Mouse (Mus musculus): ENCODE measurements around the gene Rrp1b.
"Not testable (repeated sequence)": the region's sequence is repeated elsewhere in the genome, so short reads cannot be mapped to it uniquely, and the experiment has no call there.

Rrp1b gene

DNA sequence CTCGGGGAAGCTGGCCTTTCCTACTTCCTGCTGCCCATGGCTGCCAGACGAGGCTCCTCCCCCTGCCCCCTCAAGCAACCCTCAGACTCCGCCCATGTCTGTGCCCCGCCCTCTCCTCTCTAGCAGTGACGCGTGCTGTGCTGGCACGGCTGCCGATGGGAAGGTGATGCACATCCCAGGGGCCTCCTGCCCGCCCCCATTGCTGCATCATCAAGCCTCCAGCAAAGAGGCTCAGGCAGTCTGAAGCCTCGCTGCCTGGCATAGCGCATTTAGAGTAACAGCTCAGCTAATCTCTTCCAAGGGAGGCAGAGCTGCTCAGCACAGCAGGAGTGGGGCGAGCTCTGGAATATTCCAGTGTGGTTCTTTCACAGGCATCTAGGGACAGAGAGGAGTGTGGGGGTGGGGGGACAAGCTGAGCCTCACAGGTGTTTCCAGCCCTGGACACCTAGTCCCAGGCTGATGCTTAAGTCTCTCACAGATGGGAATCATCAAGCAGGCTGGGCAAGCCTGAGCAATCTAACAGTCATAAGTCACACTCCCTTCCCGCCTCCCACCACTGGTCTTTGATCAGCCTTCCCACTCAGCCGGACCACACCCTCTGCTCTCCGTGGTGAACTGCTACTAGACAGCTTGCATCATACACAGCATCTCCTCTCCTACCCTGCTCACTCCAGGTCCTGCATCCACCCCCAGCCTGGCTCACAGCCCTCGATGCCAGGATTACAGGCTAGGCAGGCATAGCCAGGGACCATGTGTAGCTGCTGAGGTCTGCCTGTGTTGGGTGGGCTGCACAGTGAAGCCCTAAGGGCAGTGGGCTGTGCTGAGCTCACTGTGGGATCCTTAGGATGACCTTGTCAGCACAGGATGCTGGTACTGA lies 55.7 kb downstream of the Rrp1b start:
- DNase-seq (ENCODE audit: low spot score), result not testable (repeated sequence)

DNA sequence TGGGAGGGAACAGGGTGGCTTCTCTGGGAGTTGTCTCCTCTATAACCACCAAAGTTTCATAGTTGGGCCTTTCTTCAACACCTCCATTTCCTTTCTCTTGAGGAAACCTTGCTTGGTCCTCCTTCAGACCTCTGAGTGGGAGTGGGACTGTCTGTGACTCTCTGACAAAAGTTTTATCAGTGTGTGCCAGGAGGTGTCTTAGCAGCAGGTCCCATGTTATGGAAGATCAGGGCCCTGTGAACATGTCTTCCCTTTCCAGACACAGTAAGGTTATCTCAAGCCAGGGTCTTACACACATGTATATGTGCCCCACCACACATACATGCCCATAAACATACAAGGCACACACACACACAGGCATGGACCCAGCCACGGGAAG lies 56.3 kb downstream of the Rrp1b start:
- DNase-seq (ENCODE audit: low spot score), result no peak

DNA sequence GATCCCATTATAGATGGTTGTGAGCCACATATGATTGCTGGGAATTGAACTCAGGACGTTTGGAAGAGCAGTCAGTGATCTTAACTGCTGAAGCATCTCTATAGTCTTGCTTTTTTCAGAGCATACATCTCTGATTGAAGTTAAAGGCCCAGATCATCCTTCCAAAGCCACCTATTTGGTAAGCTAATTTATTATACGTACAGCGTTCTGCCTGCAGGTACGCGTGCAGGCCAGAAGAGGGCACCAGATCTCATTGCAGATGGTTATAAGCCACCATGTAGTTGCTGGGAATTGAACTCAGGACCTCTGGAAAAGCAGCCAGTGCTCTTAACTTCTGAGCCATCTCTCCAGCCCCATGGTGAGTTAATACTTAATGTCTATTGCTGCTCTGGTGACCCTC lies 57.0 kb downstream of the Rrp1b start:
- DNase-seq (ENCODE audit: low spot score), result no peak

DNA sequence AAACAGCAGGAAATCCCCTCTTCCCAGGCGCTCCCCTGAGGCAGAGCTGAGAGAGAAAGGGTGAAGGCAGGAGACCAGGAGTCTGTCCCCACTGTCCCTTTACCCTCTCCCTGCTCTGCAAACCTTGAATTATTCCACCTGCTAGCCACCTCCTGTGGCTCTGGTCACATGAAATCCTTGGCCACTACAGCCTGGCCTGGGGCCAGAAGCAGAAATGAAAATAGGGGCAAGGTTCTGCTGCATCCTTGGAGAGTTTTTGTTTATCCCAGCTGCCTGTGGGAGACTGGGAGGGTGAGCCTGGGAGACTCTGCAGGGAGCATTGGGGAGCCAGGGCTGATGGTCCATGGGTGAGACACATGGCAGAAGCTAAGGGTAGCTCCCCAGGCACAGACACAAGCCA lies 61.8 kb downstream of the Rrp1b start:
- DNase-seq (ENCODE audit: low spot score), result no peak

DNA sequence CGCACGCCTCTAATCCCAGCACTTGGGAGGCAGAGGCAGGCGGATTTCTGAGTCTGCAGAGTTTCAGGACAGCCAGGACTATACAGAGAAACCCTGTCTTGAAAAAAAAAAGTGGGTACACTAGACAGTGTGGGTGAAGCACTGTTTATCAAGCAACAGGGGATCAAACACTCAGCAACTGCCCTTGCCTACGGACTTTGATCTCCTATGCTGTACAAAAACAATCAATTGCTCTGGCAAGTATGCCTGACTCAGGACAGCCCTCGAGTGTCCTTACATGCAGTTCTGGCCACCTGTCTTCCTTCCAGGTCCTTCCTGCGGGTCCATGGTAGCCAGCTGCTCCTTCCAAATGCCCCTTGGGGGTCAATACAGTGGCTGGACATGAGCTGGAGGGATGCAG lies 63.0 kb downstream of the Rrp1b start:
- not testable (repeated sequence) for DNase-seq (ENCODE audit: low spot score)

DNA sequence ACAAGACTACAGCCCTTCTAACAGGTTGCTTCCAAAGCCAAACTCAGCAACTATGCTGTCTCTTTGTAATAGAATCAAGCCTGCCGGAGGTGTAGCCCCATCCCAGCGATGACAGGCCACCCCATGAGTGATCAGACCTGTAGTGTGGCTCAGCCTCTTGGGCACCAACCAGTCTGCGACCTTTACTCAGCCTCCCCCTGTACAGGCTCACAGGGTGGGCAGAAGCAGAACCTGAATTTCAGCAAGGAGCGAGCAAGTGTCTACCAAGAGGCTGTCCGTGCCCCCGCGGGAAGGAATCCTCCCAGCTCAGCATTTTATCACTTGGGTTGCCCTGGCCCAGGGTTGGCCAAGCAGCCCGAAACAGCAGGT lies 63.7 kb downstream of the Rrp1b start:
- DNase-seq (ENCODE audit: low spot score), result no peak

DNA sequence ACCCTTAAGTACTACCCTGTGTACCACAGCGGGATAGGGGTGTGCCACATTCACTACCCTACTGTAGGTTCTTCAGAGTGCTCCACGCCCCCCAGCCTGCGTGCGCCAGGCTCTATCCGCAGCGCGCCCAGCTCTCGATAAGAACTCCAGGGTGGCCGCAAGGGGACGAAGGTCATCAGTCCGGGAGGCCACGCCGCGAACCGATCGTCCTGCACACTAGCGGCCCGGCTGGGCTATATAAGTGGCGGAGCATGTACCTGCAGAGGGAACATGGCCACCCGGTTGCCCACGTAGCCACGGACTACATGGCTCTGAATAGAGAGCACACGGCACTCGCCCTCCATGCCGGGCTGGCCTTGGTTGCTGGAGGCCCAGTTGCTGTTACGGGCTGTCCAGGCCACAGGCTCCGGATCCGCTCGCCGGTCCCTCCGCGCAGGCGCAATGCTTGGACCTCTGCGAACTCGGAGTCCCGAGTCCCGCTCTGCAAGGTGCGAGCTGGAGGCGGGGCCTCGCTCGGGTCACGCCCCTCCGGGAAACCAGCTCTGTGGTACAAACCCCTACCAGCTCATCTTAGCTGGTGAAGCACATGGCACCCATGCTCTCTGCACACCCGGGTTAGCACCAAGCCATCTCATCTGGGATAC lies 64.2 kb downstream of the Rrp1b start:
- DNase-seq (ENCODE audit: low spot score), result no peak

DNA sequence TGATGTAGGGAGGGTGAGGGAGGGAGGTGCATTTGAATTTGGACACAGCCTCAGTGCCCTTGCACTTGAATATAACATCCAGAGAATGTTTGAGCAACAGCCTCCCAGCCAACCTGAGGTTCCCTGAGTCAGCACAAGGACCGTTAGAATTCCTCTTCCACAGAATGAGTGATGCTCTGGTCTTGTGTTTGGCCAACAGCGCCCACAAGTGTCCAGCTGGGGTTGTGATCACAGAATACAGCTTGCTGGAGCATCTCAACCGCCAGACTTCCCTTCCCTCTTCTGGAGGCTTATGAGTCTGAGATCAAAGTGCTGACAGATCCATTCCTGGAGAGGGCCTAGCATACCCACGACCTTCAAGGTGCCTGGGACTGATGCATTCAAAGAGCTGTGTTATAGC lies 67.2 kb downstream of the Rrp1b start:
- no peak for DNase-seq (ENCODE audit: low spot score)

DNA sequence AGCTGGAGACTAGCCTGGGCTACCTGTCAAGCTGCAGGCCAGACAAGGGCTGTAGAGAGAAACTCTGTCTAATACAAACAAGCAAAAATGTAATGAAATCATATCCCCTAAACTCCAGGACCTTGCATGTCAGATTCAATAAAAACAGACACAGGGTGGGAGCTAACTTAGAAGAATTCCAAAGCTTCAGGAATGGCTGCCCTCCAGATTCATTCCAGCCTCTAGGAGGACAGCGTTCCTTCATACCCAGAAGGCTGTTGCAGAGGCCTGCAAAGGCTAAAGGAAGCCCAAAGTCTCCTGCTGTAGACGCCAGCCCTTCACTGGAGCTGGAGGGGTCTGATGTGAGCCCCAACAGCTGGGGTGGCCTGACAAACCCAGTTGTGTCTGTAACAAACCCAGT lies 70.5 kb downstream of the Rrp1b start:
- no peak for DNase-seq (ENCODE audit: low spot score)

DNA sequence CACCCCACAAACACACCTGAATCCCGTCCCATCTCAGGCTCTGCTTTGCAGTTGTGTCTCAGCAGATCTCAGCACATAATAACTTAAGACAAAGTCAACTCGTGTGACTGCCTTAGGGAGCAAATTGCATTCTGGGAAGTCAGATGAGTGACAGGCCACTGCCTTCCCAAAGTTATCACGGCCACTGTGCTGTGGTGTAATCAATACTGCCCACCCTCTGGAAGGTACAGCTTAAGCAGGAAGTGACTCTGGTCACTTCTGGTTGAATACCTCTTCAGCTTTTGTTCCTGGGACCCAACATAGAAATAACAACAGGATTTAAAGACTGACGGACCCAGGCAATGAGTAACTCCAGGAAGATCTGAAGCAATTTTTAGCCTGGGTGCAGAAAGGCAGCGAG lies 72.0 kb downstream of the Rrp1b start:
- DNase-seq (ENCODE audit: low spot score), result no peak

DNA sequence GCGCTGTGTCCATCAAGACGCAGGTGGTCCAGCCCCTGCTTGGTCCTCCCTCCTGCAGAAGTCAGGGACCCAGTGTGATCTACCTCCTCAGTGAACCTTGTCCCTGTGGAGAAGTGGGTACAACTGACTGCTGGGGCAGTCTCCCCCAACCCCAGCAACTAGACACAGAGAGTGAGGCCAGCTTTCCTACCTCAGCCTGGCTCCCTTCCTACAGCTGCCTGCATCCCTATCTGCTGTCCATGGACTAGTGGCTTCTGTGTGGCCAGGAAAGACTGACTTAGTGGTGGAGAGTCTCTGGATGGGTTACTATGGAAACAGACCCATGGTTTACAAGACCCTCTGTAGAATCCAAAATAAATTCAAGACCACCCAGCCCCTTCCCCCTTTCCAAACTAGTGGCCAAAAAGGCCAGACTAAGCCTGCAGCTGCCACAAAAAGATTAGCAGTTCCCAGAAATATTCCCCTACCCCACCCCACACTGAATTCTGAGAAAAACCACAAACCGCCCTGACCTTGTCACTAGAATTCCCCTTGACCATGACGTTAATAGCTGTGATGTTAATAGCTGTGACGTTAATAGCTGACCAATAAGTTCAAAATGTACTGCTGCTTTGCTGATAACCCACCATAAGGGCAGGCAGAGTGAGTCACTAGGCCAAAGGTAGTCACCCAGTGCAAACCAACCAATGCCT lies 72.6 kb downstream of the Rrp1b start:
- DNase-seq (ENCODE audit: low spot score), result not testable (repeated sequence)

DNA sequence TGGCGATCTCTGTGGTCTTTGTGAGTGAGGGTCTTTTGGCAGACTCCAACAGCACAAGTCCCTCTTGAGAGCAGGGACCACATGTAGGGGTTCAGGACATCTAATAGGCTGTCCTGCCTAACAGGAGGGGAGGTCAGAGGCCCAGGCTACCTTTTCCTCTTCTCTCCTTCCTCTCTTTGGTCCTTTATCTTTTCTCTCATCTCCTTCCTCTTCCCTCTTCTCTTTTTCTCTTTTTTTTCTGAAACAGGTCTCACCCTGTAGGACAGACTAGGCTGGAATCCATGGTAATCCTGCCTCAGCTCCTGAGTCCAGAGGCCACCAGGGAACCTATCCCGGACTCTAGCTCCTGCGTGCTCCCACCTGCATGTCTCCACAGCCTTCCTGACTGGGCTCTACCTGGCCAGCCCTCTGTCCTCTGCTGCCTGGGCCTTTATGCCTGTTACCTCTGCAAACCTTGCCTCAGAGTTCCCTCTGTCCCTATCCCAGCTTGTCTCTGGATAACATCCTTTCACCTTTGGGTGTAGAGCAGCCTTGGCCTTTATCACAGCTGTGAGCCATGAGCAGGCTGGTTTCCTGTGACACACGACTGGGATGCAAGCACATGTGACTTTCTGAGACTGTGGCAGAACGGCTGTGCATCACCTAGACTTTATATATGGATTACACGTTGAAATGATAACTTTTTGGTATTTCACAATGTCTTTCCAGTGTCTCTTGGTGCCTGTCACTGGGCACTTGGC lies 73.5 kb downstream of the Rrp1b start:
- DNase-seq (ENCODE audit: low spot score), result no peak

DNA sequence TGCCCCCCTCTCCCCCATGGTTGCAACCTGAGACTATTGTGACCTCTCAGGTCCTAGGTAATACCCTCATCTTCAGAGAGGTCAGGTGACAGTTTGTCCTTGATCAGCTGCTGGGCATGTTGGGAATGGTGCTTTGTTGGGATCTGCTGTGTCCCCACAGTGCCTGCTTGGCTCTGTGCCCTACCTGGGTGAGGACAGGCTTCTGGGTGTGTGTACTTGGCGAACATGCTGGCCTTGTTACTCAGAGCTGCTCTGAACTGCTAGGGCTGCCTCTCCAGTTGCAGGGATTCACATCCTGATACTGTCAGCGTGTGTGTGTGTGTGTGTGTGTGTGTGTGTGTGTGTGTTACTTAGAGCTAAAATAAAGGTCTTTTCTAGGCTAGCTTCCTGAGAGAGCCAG lies 74.5 kb downstream of the Rrp1b start:
- no peak for DNase-seq (ENCODE audit: low spot score)

DNA sequence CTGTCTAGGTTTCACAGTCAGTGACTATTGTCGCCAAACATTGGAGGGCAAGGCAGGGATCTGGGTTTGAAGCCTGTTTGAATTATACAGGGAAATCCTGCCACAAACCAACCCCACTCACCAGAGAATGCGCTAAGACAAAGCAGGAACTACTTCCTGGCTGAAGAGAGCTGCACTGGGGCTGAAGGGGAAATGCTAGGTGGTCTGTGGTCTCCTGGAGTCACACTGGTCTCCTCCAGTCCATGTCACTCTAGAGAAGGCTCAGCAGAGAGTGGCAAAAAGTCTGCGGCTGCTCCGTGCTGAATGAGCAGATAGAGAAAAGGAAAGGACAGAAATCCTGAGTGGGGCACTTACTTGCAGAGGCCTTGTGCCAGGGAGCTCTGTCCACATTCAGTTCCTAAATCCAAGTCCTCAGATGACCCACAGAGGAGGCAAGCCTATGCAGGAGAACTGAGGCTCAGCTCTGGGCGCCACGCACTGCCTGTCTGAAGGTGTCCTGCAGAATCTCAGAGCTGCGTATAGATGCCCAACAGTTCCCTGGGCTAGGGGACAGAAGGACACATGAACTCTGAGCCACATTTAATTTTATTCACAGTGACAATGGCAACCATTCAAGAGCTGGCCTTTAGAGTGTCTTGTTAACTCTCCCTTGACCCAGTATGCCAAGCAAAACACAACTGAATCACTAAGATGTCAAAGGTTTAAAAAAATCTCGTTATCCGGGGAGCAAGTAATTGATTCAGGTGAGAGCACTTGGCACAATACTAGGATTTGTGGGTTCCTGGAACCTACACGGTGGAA lies 75.3 kb downstream of the Rrp1b start:
- no peak for DNase-seq (ENCODE audit: low spot score)

Measured in layer of hippocampus, adult 9-10 months (tissue).